Mouse (Mus musculus) spleen, adult 12 weeks (tissue): Measurements from ENCODE around the gene 6330409D20Rik.

Experiments used
- DNase-seq: peaks from one replicate; pipeline ENCODE4 v3.0.0; 2022; ENCODE audit warnings: low spot score

The 6330409D20Rik gene

DNA sequence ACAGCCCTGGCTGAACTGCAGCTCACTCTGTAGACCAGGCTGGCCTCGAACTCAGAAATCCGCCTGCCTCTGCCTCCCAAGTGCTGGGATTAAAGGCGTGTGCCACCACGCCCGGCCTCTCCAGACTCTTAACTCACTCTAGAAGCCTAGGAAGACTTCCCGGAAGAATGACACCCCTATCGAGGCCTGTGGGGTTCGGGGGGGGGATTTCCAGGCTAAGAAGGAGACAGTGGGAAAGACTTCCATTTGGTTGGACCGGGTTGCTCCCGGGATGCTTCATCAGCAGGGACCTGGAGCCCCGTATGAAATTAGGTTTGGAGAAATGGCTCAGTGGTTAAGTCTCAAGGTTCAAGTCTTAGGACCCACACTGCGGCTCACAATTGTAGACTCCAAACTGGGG lies 46.1 kb downstream of the 6330409D20Rik start:
- DNase-seq = no peak

GRCm38 (mm10) chr2:32693823-32694411 lies 46.9 kb downstream of the 6330409D20Rik start:
- DNase-seq = peak; percentile 81

- DNase-seq = no peak
Measured at GRCm38 (mm10) chr2:32693282-32693681, 47.5 kb downstream of the 6330409D20Rik start.

DNA sequence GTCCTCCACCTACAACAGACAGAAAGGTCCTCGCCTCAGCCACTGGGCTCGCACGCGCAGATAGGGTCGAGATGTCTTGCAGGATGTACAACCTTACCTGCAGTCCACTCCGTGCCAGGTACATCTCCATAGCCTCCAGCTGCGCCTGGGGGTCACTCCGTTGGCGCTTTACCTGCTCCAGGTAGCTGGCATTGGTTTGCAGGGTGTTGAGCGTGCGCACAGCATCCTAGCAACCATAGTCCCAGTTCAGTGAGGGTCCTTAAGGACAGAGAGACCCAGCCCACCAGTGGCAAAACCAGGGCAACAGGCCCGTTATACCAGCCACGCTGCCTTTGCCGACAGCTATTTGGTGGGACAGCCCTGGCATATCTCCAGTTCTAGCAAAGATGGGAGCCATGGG lies 48.3 kb downstream of the 6330409D20Rik start:
- no peak for DNase-seq

DNA sequence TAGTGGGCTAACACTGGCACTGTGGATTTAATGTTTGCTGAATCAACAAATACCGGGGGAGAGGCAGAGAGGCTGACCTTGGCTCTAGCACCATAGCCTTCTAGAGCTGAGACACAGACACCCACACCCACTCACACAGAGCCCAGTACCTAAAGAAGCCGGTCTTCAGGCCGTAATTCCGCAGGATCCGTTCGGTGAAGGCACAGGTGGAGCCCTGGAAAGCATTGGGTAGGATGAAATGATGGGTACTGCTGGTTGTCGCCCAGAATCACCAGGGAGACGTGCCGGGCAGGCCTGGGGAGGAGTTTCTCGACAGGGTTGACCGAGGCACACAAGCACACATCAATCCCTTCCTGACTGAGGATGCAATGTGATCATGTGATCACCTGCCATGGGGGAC lies 49.8 kb downstream of the 6330409D20Rik start:
- DNase-seq = no peak

GRCm38 (mm10) chr2:32689420-32689819 lies 51.4 kb downstream of the 6330409D20Rik start:
- peak; percentile 75 for DNase-seq

DNA sequence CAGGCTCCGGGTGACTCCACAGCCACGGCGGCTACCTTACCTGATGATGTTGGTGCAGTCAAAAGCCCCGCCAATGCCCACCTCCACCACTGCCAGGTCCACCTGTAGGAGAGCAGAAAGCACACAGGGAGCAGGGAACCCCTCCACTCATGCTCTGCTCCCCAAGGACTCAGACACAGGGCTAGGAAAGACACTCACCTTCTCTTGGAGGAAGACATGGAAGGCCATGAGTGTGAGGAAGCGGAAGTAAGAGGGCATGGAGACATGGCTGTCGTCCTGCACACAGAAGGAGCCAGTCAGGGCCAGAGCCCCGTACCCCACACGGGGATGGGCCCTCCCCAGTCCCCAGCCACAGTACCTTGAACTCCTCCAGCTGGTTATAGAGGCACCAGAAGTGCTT lies 53.3 kb downstream of the 6330409D20Rik start:
- DNase-seq = no peak

- DNase-seq = no peak
Measured at GRCm38 (mm10) chr2:32686640-32687039, 54.2 kb downstream of the 6330409D20Rik start.

DNA sequence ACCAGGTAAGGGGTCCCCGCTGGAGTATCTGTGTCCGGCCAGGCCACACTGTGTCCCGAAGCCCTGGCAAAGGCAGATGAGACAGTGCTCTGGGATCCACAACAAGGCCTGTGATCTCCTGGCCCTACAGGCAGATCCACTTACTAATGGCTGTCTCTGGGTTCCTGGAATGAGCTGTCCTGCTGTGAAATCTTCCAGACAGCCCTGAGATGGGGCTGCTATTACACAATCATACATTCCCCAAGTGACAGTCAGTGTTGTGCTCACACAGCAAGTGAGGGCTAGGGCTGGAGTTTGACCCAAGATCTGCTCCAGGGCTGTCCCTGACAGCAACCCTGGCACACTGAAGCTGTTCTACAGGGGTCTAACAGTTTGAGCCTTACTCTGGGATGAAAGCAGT lies 55.0 kb downstream of the 6330409D20Rik start:
- no peak for DNase-seq

GRCm38 (mm10) chr2:32684681-32685428 lies 56.0 kb downstream of the 6330409D20Rik start:
- no peak for DNase-seq

DNA sequence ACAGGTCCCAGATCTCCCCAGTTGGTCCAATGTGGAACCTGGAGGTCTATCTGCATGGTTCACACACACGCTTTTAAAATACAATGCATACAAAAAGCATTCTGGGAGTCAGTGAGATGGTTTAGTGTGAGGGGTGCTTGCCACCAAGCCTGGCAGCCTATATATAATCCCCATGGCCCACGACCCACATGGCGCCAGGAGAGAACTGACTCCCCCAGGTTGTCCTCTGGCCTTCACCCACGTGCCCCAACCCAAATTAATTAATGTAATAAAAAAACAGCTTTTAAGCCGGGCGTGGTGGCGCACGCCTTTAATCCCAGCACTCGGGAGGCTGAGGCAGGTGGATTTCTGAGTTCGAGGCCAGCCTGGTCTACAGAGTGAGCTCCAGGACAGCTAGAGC lies 57.1 kb downstream of the 6330409D20Rik start:
- no peak for DNase-seq

GRCm38 (mm10) chr2:32682721-32683417 lies 57.9 kb downstream of the 6330409D20Rik start:
- no peak for DNase-seq
